Mouse (Mus musculus) megakaryocyte, adult 5-6 weeks (primary cell): ENCODE results near the gene Krtap31-2. TPM values are rescaled to one million over a fixed set of nuclear protein-coding genes. Genes with fewer than 3 reads are reported as not detected.

Source experiments
- ATAC-seq: 2 replicates; pipeline ENCODE4 v1.8.0; 2016; ENCODE audit warnings: mild to moderate bottlenecking, inconsistent platforms; ENCODE audit not compliant: poor library complexity, severe bottlenecking
- total RNA-seq, 2 experiments: library from RNA; stranded (forward) in 1 of 2; stranded (reverse) in 1 of 2; fragments of 153-499, 151-499 nt in 1 of 2; fragments of 221-1000, 200-1000 nt in 1 of 2; gene quantifications; 2 replicates each; pipeline versions ENCODE4 v1.2.3 to v1.2.4; 2015 to 2017

Gene Krtap31-2
- total RNA-seq (2015) (not detected in 2 replicates), total RNA-seq (2017) (not detected in 2 replicates)

GRCm38 (mm10) chr11:99935991-99936390 lies at the start of gene Krtap31-2:
TSS of gene Krtap31-2 (plus strand) at chr11:99936291.
- ATAC-seq, result no peak

GRCm38 (mm10) chr11:99907620-99908019 lies 28.5 kb upstream of the Krtap31-2 start, which contains the start of gene Krtap31-1:
TSS of gene Krtap31-1 (plus strand) at chr11:99907920.
- no peak for ATAC-seq

DNA sequence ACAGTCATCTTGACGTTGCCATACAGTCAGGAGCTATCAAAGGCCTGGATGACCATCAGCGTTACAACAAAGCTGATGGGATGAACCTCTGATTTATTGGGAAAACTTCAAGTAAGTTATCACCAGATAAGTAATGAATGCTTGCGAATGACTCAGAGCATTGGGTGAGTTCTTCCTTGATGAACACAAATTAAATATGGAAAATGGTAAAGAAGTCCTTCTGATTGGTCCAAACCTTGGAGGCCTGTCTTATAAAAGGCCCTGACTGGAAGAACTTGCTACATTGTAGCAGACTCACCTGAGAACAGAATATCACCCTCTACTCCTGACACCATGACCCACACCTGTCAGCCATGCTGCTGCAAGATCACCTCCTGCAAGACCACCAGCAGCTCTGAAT lies 21.6 kb upstream of the Krtap31-2 start, which contains the start of gene Gm11565:
Gene Gm11565, plus strand, starts transcription at position 301 of the 400 bp plus-strand sequence.
- ATAC-seq, result no peak

GRCm38 (mm10) chr11:99937751-99938264 lies 1.7 kb downstream of the Krtap31-2 start:
- ATAC-seq, result no peak

DNA sequence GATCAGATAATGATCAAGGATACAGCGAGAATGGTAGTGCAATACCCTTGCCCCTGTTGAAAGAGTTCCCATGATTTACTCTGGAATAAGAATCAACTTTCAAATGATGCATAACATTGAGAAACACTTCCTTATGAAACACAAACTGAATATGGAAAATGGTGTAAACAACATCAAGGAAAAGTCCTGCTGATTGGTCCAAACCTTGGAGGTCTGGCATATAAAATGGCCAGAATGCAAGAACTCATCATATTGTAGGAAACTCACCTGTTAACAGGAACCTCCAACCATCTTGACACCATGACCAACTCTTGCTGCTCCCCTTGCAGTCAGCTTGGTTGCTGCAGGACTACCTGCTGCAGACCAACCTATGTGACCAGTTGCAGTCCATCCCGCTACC lies 12.1 kb downstream of the Krtap31-2 start, which contains the start of gene Krtap9-5:
Gene Krtap9-5, plus strand, starts transcription at position 301 of the 400 bp plus-strand sequence.
- no peak for ATAC-seq

- ATAC-seq, result no peak
These were observed 28.1 kb downstream of the Krtap31-2 start for GRCm38 (mm10) chr11:99964213-99964612.

DNA sequence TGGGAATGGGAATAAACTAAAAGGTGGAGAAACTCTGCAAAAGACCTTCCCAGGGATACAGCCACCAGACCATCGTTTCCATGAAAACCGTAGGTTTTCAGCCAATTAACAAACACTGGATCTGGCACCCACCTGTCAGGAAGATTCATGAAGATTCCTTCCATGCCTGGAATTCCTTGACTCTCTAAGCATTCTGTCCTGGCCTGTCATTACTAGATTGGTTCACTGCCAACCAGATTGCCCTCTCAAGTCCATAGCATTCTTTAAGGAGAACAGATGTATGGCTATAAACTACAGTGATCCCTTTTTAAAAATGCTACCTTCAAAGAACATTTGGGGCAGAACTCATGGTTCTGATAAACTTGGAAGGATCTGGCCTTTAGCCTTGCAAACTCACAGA lies 29.9 kb downstream of the Krtap31-2 start:
- ATAC-seq, result no peak

- ATAC-seq, result no peak
These were observed 42.9 kb downstream of the Krtap31-2 start, which contains the start of gene Krtap29-1 for GRCm38 (mm10) chr11:99978953-99979352. TSS of gene Krtap29-1 (minus strand) at chr11:99979053.

DNA sequence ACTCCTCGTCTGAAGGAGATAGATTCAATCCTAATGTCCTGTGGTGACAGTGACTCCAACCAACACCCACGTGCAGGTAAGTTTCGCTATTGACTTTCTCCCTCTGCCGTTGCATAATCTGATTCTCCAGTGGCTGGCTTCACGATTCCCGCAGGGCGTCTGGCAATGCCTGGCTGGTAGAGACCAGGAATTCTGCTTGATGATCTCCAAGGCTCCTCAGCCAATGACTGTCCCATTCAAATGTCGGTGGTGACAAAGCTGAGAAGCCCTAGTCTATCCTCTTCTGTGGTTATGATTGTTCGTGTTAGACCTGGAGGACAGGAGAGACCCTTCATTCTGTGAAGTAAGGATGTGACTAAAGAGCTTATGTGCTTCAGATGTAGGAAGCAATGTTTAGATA lies 46.6 kb downstream of the Krtap31-2 start:
- no peak for ATAC-seq

GRCm38 (mm10) chr11:99983442-99983841 lies 47.4 kb downstream of the Krtap31-2 start:
- ATAC-seq, result no peak

DNA sequence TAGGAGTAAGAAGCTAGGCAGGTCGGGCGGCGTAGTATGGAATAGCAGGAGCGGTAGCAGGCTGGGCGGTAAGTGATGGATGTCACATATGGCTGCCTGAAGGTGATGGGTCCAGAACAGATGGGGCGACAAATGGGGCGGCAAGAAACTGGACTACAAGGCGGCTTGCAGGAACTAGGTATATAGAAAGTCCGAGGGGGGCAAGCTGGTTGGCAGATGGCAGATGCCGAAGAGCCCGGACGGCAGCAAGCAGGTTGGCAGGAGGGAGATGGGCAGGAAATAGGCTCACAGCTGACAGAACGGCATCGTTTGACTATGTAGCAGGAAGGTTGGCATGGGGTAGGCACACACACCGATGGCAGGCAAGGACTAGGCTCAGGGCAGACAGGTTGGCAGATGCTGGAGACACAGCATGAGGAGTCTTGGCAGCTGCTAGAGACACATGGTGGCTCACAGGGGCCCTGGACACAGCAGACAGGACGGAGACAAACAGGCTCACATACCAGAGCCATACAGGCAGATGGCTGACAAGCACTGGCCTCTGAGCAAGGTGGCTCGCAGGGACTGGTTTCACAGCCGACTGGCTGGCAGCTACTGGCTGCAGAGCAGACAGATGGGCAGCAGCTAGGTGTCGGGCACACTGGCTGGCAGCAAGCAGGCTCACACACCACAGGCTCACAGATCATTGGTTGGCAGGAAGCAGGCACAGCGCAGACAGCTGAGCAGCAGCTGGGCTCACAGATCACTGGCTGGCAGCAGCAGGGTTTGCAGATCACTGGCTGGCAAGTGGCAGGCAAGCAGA lies 49.4 kb downstream of the Krtap31-2 start:
- ATAC-seq, result no peak

DNA sequence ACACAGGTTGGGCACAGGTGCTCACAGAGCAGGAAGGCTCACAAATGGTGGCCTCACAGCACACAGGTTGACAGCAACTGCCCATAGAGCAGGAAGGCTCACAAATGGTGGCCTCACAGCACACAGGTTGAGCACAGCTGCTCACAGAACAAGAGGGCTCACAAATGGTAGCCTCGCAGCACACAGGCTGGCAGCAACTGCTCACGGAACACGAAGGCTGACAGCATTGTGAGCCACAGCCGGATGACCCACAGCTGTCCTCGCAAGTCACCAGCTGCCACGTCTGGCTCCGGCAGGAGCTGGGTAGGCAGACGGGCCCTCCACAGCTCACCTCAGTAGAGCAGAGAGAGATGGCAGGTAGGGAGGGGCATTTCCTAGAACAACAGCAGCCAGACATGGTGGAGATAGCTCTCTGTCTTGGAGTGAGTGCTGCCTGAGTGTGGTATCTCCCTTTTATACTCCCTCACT lies 50.1 kb downstream of the Krtap31-2 start, which contains the start of gene Krtap16-1:
Gene Krtap16-1, minus strand, starts transcription at position 418 of the 468 bp plus-strand sequence.
- ATAC-seq, result no peak

Other genes starting within 250 kb of the Krtap31-2 start
Only the 30 nearest of the 32 such genes appear.
- gene Gm14180, start 202.0 kb upstream of the Krtap31-2 start, total RNA-seq (2015), result not detected in 2 replicates
- not detected in 2 replicates for gene Gm14180, start 202.0 kb upstream of the Krtap31-2 start, total RNA-seq (2017)
- not detected in 2 replicates for gene Gm11595, start 163.4 kb upstream of the Krtap31-2 start, total RNA-seq (2015)
- not detected in 2 replicates for gene Gm11595, start 163.4 kb upstream of the Krtap31-2 start, total RNA-seq (2017)
- gene Krtap4-8, start 155.6 kb upstream of the Krtap31-2 start, total RNA-seq (2015), result not detected in 2 replicates
- gene Krtap4-8, start 155.6 kb upstream of the Krtap31-2 start, total RNA-seq (2017), result not detected in 2 replicates
- not detected in 2 replicates for gene Krtap4-9, start 151.1 kb upstream of the Krtap31-2 start, total RNA-seq (2015)
- gene Krtap4-9, start 151.1 kb upstream of the Krtap31-2 start, total RNA-seq (2017), result not detected in 2 replicates
- not detected in 2 replicates for gene Gm11596, start 142.8 kb upstream of the Krtap31-2 start, total RNA-seq (2015)
- gene Gm11596, start 142.8 kb upstream of the Krtap31-2 start, total RNA-seq (2017), result not detected in 2 replicates
- gene Gm11569, start 137.4 kb upstream of the Krtap31-2 start, total RNA-seq (2015), result not detected in 2 replicates
- not detected in 2 replicates for gene Gm11569, start 137.4 kb upstream of the Krtap31-2 start, total RNA-seq (2017)
- gene Gm11554, start 131.8 kb upstream of the Krtap31-2 start, total RNA-seq (2015), result not detected in 2 replicates
- gene Gm11554, start 131.8 kb upstream of the Krtap31-2 start, total RNA-seq (2017), result not detected in 2 replicates
- gene Krtap4-13, start 126.4 kb upstream of the Krtap31-2 start, total RNA-seq (2015), result not detected in 2 replicates
- not detected in 2 replicates for gene Krtap4-13, start 126.4 kb upstream of the Krtap31-2 start, total RNA-seq (2017)
- not detected in 2 replicates for gene Gm11564, start 120.6 kb upstream of the Krtap31-2 start, total RNA-seq (2015)
- gene Gm11564, start 120.6 kb upstream of the Krtap31-2 start, total RNA-seq (2017), result not detected in 2 replicates
- gene 2300003K06Rik, start 98.2 kb upstream of the Krtap31-2 start, total RNA-seq (2015), result not detected in 2 replicates
- not detected in 2 replicates for gene 2300003K06Rik, start 98.2 kb upstream of the Krtap31-2 start, total RNA-seq (2017)
- gene Krtap4-16, start 84.7 kb upstream of the Krtap31-2 start, total RNA-seq (2015), result not detected in 2 replicates
- not detected in 2 replicates for gene Krtap4-16, start 84.7 kb upstream of the Krtap31-2 start, total RNA-seq (2017)
- not detected in 2 replicates for gene Gm11568, start 78.4 kb upstream of the Krtap31-2 start, total RNA-seq (2015)
- not detected in 2 replicates for gene Gm11568, start 78.4 kb upstream of the Krtap31-2 start, total RNA-seq (2017)
- not detected in 2 replicates for gene Gm11559, start 71.8 kb upstream of the Krtap31-2 start, total RNA-seq (2015)
- gene Gm11559, start 71.8 kb upstream of the Krtap31-2 start, total RNA-seq (2017), result not detected in 2 replicates
- gene Krtap9-1, start 62.9 kb upstream of the Krtap31-2 start, total RNA-seq (2015), result not detected in 2 replicates
- not detected in 2 replicates for gene Krtap9-1, start 62.9 kb upstream of the Krtap31-2 start, total RNA-seq (2017)
- not detected in 2 replicates for gene Gm11567, start 57.1 kb upstream of the Krtap31-2 start, total RNA-seq (2015)
- not detected in 2 replicates for gene Gm11567, start 57.1 kb upstream of the Krtap31-2 start, total RNA-seq (2017)
- gene Krtap31-1, start 28.4 kb upstream of the Krtap31-2 start, total RNA-seq (2015), result not detected in 2 replicates
- gene Krtap31-1, start 28.4 kb upstream of the Krtap31-2 start, total RNA-seq (2017), result not detected in 2 replicates
- not detected in 2 replicates for gene Gm11565, start 21.5 kb upstream of the Krtap31-2 start, total RNA-seq (2015)
- gene Gm11565, start 21.5 kb upstream of the Krtap31-2 start, total RNA-seq (2017), result not detected in 2 replicates
- gene Krtap9-5, start 12.2 kb downstream of the Krtap31-2 start, total RNA-seq (2015), result not detected in 2 replicates
- gene Krtap9-5, start 12.2 kb downstream of the Krtap31-2 start, total RNA-seq (2017), result not detected in 2 replicates
- gene Krtap29-1, start 42.8 kb downstream of the Krtap31-2 start, total RNA-seq (2015), result not detected in 2 replicates
- gene Krtap29-1, start 42.8 kb downstream of the Krtap31-2 start, total RNA-seq (2017), result not detected in 2 replicates
- not detected in 2 replicates for gene Krtap16-1, start 50.3 kb downstream of the Krtap31-2 start, total RNA-seq (2015)
- gene Krtap16-1, start 50.3 kb downstream of the Krtap31-2 start, total RNA-seq (2017), result not detected in 2 replicates
- not detected in 2 replicates for gene Krtap17-1, start 57.7 kb downstream of the Krtap31-2 start, total RNA-seq (2015)
- not detected in 2 replicates for gene Krtap17-1, start 57.7 kb downstream of the Krtap31-2 start, total RNA-seq (2017)
- gene Krt33a, start 79.9 kb downstream of the Krtap31-2 start, total RNA-seq (2015), result not detected in 2 replicates
- not detected in 2 replicates for gene Krt33a, start 79.9 kb downstream of the Krtap31-2 start, total RNA-seq (2017)
- not detected in 2 replicates for gene Krt33b, start 93.6 kb downstream of the Krtap31-2 start, total RNA-seq (2015)
- gene Krt33b, start 93.6 kb downstream of the Krtap31-2 start, total RNA-seq (2017), result not detected in 2 replicates
- not detected in 2 replicates for gene Krt34, start 105.3 kb downstream of the Krtap31-2 start, total RNA-seq (2015)
- gene Krt34, start 105.3 kb downstream of the Krtap31-2 start, total RNA-seq (2017), result not detected in 2 replicates
- gene Krt31, start 114.3 kb downstream of the Krtap31-2 start, total RNA-seq (2015), result not detected in 2 replicates
- not detected in 2 replicates for gene Krt31, start 114.3 kb downstream of the Krtap31-2 start, total RNA-seq (2017)
- gene Krt32, start 151.9 kb downstream of the Krtap31-2 start, total RNA-seq (2015), result not detected in 2 replicates
- gene Krt32, start 151.9 kb downstream of the Krtap31-2 start, total RNA-seq (2017), result not detected in 2 replicates
- gene Krt35, start 159.9 kb downstream of the Krtap31-2 start, total RNA-seq (2015), result not detected in 2 replicates
- gene Krt35, start 159.9 kb downstream of the Krtap31-2 start, total RNA-seq (2017), result not detected in 2 replicates
- not detected in 2 replicates for gene Krt36, start 169.3 kb downstream of the Krtap31-2 start, total RNA-seq (2015)
- not detected in 2 replicates for gene Krt36, start 169.3 kb downstream of the Krtap31-2 start, total RNA-seq (2017)
- not detected in 2 replicates for gene Krt13, start 185.3 kb downstream of the Krtap31-2 start, total RNA-seq (2015)
- not detected in 2 replicates for gene Krt13, start 185.3 kb downstream of the Krtap31-2 start, total RNA-seq (2017)
- not detected in 2 replicates for gene Krt15, start 199.6 kb downstream of the Krtap31-2 start, total RNA-seq (2015)
- gene Krt15, start 199.6 kb downstream of the Krtap31-2 start, total RNA-seq (2017), result not detected in 2 replicates